Mouse (Mus musculus) CH12.LX (cell line): ENCODE results near the gene Agap1. TPM values are rescaled to one million over a fixed set of nuclear protein-coding genes. Genes with fewer than 3 reads are reported as not detected.

ENCODE experiments used
- DNase-seq: peaks from one replicate; pipeline ENCODE4 v3.0.0-alpha.2; 2013; ENCODE audit errors: extremely low read depth
- H3K27ac ChIP-seq: 2 replicates; pipeline ENCODE4 v1.5.1; 2012; ENCODE audit warnings: low read depth, mild to moderate bottlenecking, control low read depth, moderate library complexity; ENCODE audit not compliant: insufficient read depth
- H3K27me3 ChIP-seq: replicated peaks from 2 replicates; pipeline ENCODE3; 2012; ENCODE audit warnings: inconsistent platforms
- H3K36me3 ChIP-seq, 2 experiments: replicated peaks in 1 of 2; 2 replicates each; pipeline versions ENCODE3 to v1.6.1; 2012; ENCODE audit warnings: inconsistent platforms in 1 of 2, low read length in 1 of 2, mild to moderate bottlenecking in 1 of 2, mixed read lengths in 1 of 2, moderate library complexity in 1 of 2; ENCODE audit not compliant: control insufficient read depth in 1 of 2, insufficient read depth in 1 of 2
- H3K4me1 ChIP-seq, 2 experiments: 2 replicates each; pipeline ENCODE4 v1.6.1; 2012; ENCODE audit warnings: inconsistent platforms in 1 of 2, moderate library complexity in 1 of 2; ENCODE audit not compliant: insufficient read depth in 2 of 2, control insufficient read depth in 1 of 2
- H3K4me2 ChIP-seq: 2 replicates; pipeline ENCODE4 v1.6.1; 2012; ENCODE audit warnings: low read depth, mild to moderate bottlenecking, control low read depth; ENCODE audit not compliant: poor library complexity, insufficient read depth, severe bottlenecking
- H3K4me3 ChIP-seq, 3 experiments: fragments of 150-350 bp in 1 of 3; sonication (generic) in 1 of 3; replicated peaks in 1 of 3; 2 replicates each; pipeline versions ENCODE3 to v1.5.1; 2011 to 2012; ENCODE audit warnings: low read depth in 2 of 3, low read length in 2 of 3, mild to moderate bottlenecking in 2 of 3, moderate library complexity in 2 of 3, control low read depth in 1 of 3, improper control_type of control experiment in 1 of 3, inconsistent platforms in 1 of 3, mixed read lengths in 1 of 3; ENCODE audit not compliant: poor library complexity in 1 of 3
- H3K79me2 ChIP-seq: replicated peaks from 2 replicates; pipeline ENCODE4 v1.6.1; 2012; ENCODE audit warnings: mild to moderate bottlenecking, moderate library complexity; ENCODE audit not compliant: control insufficient read depth, poor library complexity, insufficient read depth, severe bottlenecking; ENCODE audit errors: extremely low read depth
- H3K9ac ChIP-seq: 2 replicates; pipeline ENCODE4 v1.6.1; 2012; ENCODE audit warnings: low read depth, mild to moderate bottlenecking, control low read depth, moderate library complexity; ENCODE audit not compliant: insufficient read depth
- H3K9me3 ChIP-seq: replicated peaks from 2 replicates; pipeline ENCODE3; 2012; ENCODE audit warnings: low read length, inconsistent platforms, mixed read lengths
- BHLHE40 ChIP-seq: IDR thresholded peaks from 2 replicates; pipeline ENCODE4 v1.6.1; 2011; ENCODE audit warnings: mild to moderate bottlenecking, low read depth, low read length, improper control_type of control experiment
- CHD1 ChIP-seq: IDR thresholded peaks from 2 replicates; pipeline ENCODE4 v1.6.1; 2012; ENCODE audit warnings: low read depth, low read length, improper control_type of control experiment, inconsistent platforms
- ELF1 ChIP-seq: IDR thresholded peaks from 2 replicates; pipeline ENCODE4 v1.6.1; 2014; ENCODE audit warnings: low read depth, mild to moderate bottlenecking, inconsistent platforms, low read length, improper control_type of control experiment
- ETS1 ChIP-seq: conservative IDR thresholded peaks from 2 replicates; pipeline ENCODE4 v1.6.1; 2012; ENCODE audit warnings: low read depth, mild to moderate bottlenecking, inconsistent platforms, low read length, improper control_type of control experiment, moderate library complexity
- HCFC1 ChIP-seq: IDR thresholded peaks from 2 replicates; pipeline ENCODE4 v1.6.1; 2012; ENCODE audit warnings: low read depth, mild to moderate bottlenecking, inconsistent platforms, low read length, improper control_type of control experiment
- KAT2A ChIP-seq: IDR thresholded peaks from 2 replicates; pipeline ENCODE4 v1.6.1; 2012; ENCODE audit warnings: low read length, improper control_type of control experiment, inconsistent platforms; ENCODE audit not compliant: insufficient replicate concordance
- MAFK ChIP-seq: IDR thresholded peaks from 2 replicates; pipeline ENCODE4 v1.6.1; 2011; ENCODE audit warnings: low read length, improper control_type of control experiment; ENCODE audit not compliant: insufficient replicate concordance
- MAX ChIP-seq: IDR thresholded peaks from 2 replicates; pipeline ENCODE4 v1.6.1; 2011; ENCODE audit warnings: low read length, improper control_type of control experiment
- MAZ ChIP-seq: IDR thresholded peaks from 2 replicates; pipeline ENCODE4 v1.6.1; 2012; ENCODE audit warnings: low read depth, mild to moderate bottlenecking, inconsistent platforms, low read length, improper control_type of control experiment, moderate library complexity
- MEF2A ChIP-seq: IDR thresholded peaks from 2 replicates; pipeline ENCODE4 v1.6.1; 2014; ENCODE audit warnings: low read depth, mild to moderate bottlenecking, inconsistent platforms, low read length, improper control_type of control experiment, borderline replicate concordance
- MXI1 ChIP-seq: IDR thresholded peaks from 2 replicates; pipeline ENCODE4 v1.6.1; 2011; ENCODE audit warnings: mild to moderate bottlenecking, low read depth, low read length, improper control_type of control experiment
- NRF1 ChIP-seq: IDR thresholded peaks from 2 replicates; pipeline ENCODE4 v1.6.1; 2014; ENCODE audit warnings: low read depth, mild to moderate bottlenecking, inconsistent platforms, low read length, improper control_type of control experiment, moderate library complexity
- PAX5 ChIP-seq: IDR thresholded peaks from 2 replicates; pipeline ENCODE4 v1.6.1; 2012; ENCODE audit warnings: low read length, inconsistent platforms, mixed read lengths
- POLR2A ChIP-seq: IDR thresholded peaks from 2 replicates; pipeline ENCODE4 v1.6.1; 2011; ENCODE audit warnings: low read depth, mild to moderate bottlenecking, improper control_type of control experiment, low read length
- POLR2AphosphoS2 ChIP-seq: IDR thresholded peaks from 2 replicates; pipeline ENCODE4 v1.6.1; 2011; ENCODE audit warnings: low read depth, low read length, improper control_type of control experiment
- RAD21 ChIP-seq: IDR thresholded peaks from 2 replicates; pipeline ENCODE4 v1.6.1; 2011; ENCODE audit warnings: low read depth, mild to moderate bottlenecking, low read length, improper control_type of control experiment, moderate library complexity
- RCOR1 ChIP-seq: conservative IDR thresholded peaks from 2 replicates; pipeline ENCODE4 v1.6.1; 2012; ENCODE audit warnings: low read depth, mild to moderate bottlenecking, inconsistent platforms, low read length, improper control_type of control experiment
- SIN3A ChIP-seq: IDR thresholded peaks from 2 replicates; pipeline ENCODE4 v1.6.1; 2012; ENCODE audit warnings: low read length, improper control_type of control experiment, inconsistent platforms
- SMC3 ChIP-seq: IDR thresholded peaks from 2 replicates; pipeline ENCODE4 v1.6.1; 2011; ENCODE audit warnings: low read depth, low read length, improper control_type of control experiment
- TBP ChIP-seq: conservative IDR thresholded peaks from 2 replicates; pipeline ENCODE4 v1.6.1; 2011; ENCODE audit warnings: low read depth, low read length, improper control_type of control experiment
- TCF12 ChIP-seq: IDR thresholded peaks from 2 replicates; pipeline ENCODE4 v1.6.1; 2014; ENCODE audit warnings: low read depth, mild to moderate bottlenecking, inconsistent platforms, low read length, improper control_type of control experiment
- USF2 ChIP-seq: conservative IDR thresholded peaks from 2 replicates; pipeline ENCODE4 v1.6.1; 2011; ENCODE audit warnings: low read depth, low read length, improper control_type of control experiment
- ZC3H11A ChIP-seq: IDR thresholded peaks from 2 replicates; pipeline ENCODE4 v1.6.1; 2012; ENCODE audit warnings: low read depth, mild to moderate bottlenecking, inconsistent platforms, low read length, improper control_type of control experiment
- ZKSCAN1 ChIP-seq: IDR thresholded peaks from 2 replicates; pipeline ENCODE4 v1.6.1; 2012; ENCODE audit warnings: low read depth, inconsistent platforms, low read length, improper control_type of control experiment, borderline replicate concordance
- ZMIZ1 ChIP-seq: IDR thresholded peaks from 2 replicates; pipeline ENCODE4 v1.6.1; 2012; ENCODE audit warnings: low read depth, mild to moderate bottlenecking, inconsistent platforms, low read length, improper control_type of control experiment
- ZNF384 ChIP-seq: IDR thresholded peaks from 2 replicates; pipeline ENCODE4 v1.6.1; 2012; ENCODE audit warnings: low read depth, low read length, improper control_type of control experiment, inconsistent platforms
- dilution Hi-C: fragments of 300-500 bp; cut with MboI; formaldehyde crosslinking; loops from 2 replicates; pipeline ENCODE4 v1.14.3; 2020; ENCODE audit warnings: low sequenced_read_pairs; ENCODE audit not compliant: extremely low pct_unique_long_range_greater_than_20kb, extremely low pct_ligation_motif_present
- in situ Hi-C: fragments of 300-500 bp; cut with MboI; formaldehyde crosslinking; loops from 3 replicates; pipeline ENCODE4 v1.14.3; 2019; ENCODE audit warnings: low sequenced_read_pairs, low pct_ligation_motif_present, low pct_unique_long_range_greater_than_20kb, mixed read lengths
- polyA plus RNA-seq: library from polyadenylated mRNA; unstranded; fragments of >175 nt; gene quantifications from 2 replicates; pipeline ENCODE4 v1.2.1, GENCODE M21; 2012; ENCODE audit warnings: low read depth; ENCODE audit not compliant: insufficient read length
- total RNA-seq, 2 experiments: library from RNA; depleted of rRNA; stranded (reverse); fragments of 300-350 nt in 1 of 2; fragments of >200 nt in 1 of 2; gene quantifications; 2 replicates each; pipeline ENCODE4 v1.2.3; 2012 to 2014

Gene Agap1
- total and polyA plus RNA-seq, 3 experiments, result not detected

DNA sequence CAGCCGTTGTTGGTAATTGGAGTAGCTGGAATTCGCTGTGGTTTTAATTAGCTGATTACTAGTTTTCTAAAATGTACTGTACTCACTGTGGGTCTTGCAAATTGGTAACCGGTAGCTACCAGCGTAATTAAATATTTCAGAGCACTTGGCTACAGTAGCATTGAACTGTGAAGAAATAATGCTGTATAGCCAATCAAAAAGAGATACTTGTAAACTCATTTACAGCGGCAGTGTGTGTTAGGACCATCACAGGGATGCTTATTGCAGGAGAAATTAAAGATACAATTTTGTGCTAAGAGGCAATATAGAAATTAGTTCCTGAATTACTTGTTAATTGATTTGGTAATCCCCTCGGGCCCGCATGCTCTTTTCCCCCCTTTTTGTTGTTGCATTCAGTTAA, 226.1 kb downstream of the Agap1 start:
- Histone ChIP-seq H3K79me2 (no peaks in the 10 kb centered on the region), H3K27ac (no peak overlapping the region), H3K4me3 (no peak overlapping the region), H3K9me3 (peaks cover 90% of the 10 kb centered on the region), H3K4me1 (no peaks in the 10 kb centered on the region), H3K9ac (no peak overlapping the region), H3K36me3 (no peaks in the 10 kb centered on the region), H3K4me2 (no peak overlapping the region), H3K27me3 (no peaks in the 10 kb centered on the region)
- dilution Hi-C loops (no loop called here), in situ Hi-C loops (no loop called here)
- TF ChIP-seq SIN3A, result no peak
- no peak for TF ChIP-seq ZMIZ1
- TF ChIP-seq PAX5, result no peak
- TF ChIP-seq SMC3, result no peak
- no peak for TF ChIP-seq TCF12
- TF ChIP-seq USF2, result no peak
- TF ChIP-seq HCFC1, result no peak
- TF ChIP-seq NRF1, result no peak
- TF ChIP-seq ETS1, result no peak
- no peak for TF ChIP-seq ZNF384
- no peak for TF ChIP-seq POLR2A
- TF ChIP-seq MEF2A, result no peak
- TF ChIP-seq RAD21, result no peak
- TF ChIP-seq MXI1, result no peak
- no peak for TF ChIP-seq POLR2AphosphoS2
- TF ChIP-seq KAT2A, result no peak
- no peak for TF ChIP-seq BHLHE40
- no peak for TF ChIP-seq RCOR1
- no peak for TF ChIP-seq CHD1
- TF ChIP-seq, all 38 proteins: peak for 0
- no peak for DNase-seq

DNA sequence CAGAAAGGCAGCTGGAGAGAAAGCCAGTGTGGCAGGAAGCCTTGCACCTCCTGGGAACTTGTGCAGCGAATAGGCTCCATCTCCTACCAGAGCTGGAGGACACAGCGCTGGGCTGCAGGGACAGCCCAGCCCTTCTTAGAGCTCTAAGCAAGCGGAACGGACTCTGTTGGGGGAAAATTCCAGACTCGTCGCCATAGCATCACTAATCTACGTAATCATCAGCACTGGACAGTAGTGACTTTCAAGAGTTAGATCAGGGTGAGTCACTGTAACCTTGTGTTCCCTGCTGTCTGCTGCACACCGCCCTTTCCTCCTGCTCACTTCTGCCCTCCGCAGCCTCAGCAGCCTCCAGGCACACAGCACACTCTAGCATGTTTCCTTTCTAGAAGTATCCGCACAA, 234.3 kb downstream of the Agap1 start:
- Histone ChIP-seq H3K27me3 (no peaks in the 10 kb centered on the region), H3K4me2 (no peak overlapping the region), H3K4me1 (no peaks in the 10 kb centered on the region), H3K36me3 (no peaks in the 10 kb centered on the region), H3K4me3 (no peak overlapping the region), H3K27ac (no peak overlapping the region), H3K9me3 (peaks cover 96% of the 10 kb centered on the region), H3K9ac (no peak overlapping the region), H3K79me2 (no peaks in the 10 kb centered on the region)
- TF ChIP-seq MAZ (no peak), TCF12 (no peak), ZKSCAN1 (no peak), PAX5 (no peak), ZC3H11A (no peak), ZMIZ1 (no peak), TBP (no peak), MAFK (no peak), ETS1 (no peak), MAX (no peak), POLR2A (no peak), ELF1 (no peak), SMC3 (no peak)
- DNase-seq, result no peak
- in situ Hi-C loops (no loop called here), dilution Hi-C loops (no loop called here)
